Mouse (Mus musculus) midbrain, embryonic 15.5 days (tissue): ENCODE data around the gene Jph3. TPM values are rescaled to one million over a fixed set of nuclear protein-coding genes. Genes with fewer than 3 reads are reported as not detected.

Experiments
- polyA plus RNA-seq: library from polyadenylated mRNA; unstranded; fragments of >200 nt; fragmentation: Nextera tagmentation; extraction: Ambion mirVana; gene quantifications from 2 replicates; pipeline ENCODE4 v1.2.1, GENCODE M21; 2015

The Jph3 gene
- polyA plus RNA-seq, 1 experiment from 2014 or later = 114 TPM

Other genes with a start within 250 kb of the Jph3 start
- gene 1700018B08Rik, start 185.3 kb upstream of the Jph3 start, polyA plus RNA-seq = not detected in 2 replicates
- 34.5 and 36.5 TPM in 2 replicates for gene Fbxo31, start 150.8 kb upstream of the Jph3 start, polyA plus RNA-seq
- 372 and 386 TPM in 2 replicates for gene Map1lc3b, start 139.3 kb upstream of the Jph3 start, polyA plus RNA-seq
- gene Zcchc14, start 76.7 kb upstream of the Jph3 start, polyA plus RNA-seq = 25.4 and 28.0 TPM in 2 replicates
- gene Klhdc4, start 99.9 kb downstream of the Jph3 start, polyA plus RNA-seq = 49.6 and 52.3 TPM in 2 replicates
- gene Slc7a5, start 178.1 kb downstream of the Jph3 start, polyA plus RNA-seq = 55.5 and 58.3 TPM in 2 replicates
- 0.36 and 0.41 TPM in 2 replicates for gene Car5a, start 215.3 kb downstream of the Jph3 start, polyA plus RNA-seq
- gene Banp, start 220.1 kb downstream of the Jph3 start, polyA plus RNA-seq = 54.6 and 61.9 TPM in 2 replicates